In genomic region chr8:95330367-95330766, GRCm38 (mm10) we compare ENCODE assay signal across 8 mouse cellular contexts. TPM values are rescaled to one million over a fixed set of nuclear protein-coding genes. Genes with fewer than 3 reads are reported as not detected.
DNase-seq lines count a peak whose midpoint lies in the region; ATAC-seq and TF ChIP-seq lines count a peak whose summit lies in the region.

No protein-coding gene starts in this region.

- peaks cover 37% of the 10 kb centered on the region for H3K79me2 ChIP-seq in myocyte (ENCODE audit: control insufficient read depth, insufficient read depth)

- TF ChIP-seq POLR2A in myocyte (IDR thresholded peaks at IDR 0.05; ENCODE audit: insufficient read length, low read depth), result no peak

- H3K4me2 ChIP-seq in kidney, postnatal 0 days (ENCODE audit: low read length), result peak overlapping the region; percentile 86
- peak overlapping the region; percentile 80 for H3K4me2 ChIP-seq in embryonic facial prominence, embryonic 15.5 days (replicated peaks)
- H3K4me2 ChIP-seq in intestine, postnatal 0 days (replicated peaks; ENCODE audit: low read depth), result peak overlapping the region; percentile 84
- H3K4me2 ChIP-seq in myocyte (ENCODE audit: low read depth), result peak overlapping the region; percentile 88

- no peak overlapping the region for H3K27ac ChIP-seq in kidney, postnatal 0 days
- no peak overlapping the region for H3K27ac ChIP-seq in embryonic facial prominence, embryonic 15.5 days (replicated peaks)
- no peak overlapping the region for H3K27ac ChIP-seq in intestine, postnatal 0 days (ENCODE audit: low read depth, low read length)

- no peak for DNase-seq in kidney, postnatal 0 days (ENCODE audit: low spot score)
- no peak for DNase-seq in kidney, postnatal 25 days
- no peak for DNase-seq in ovary, postnatal 14 days (ENCODE audit: low spot score)
- DNase-seq in layer of hippocampus, adult 9-10 months (ENCODE audit: low spot score), result no peak
- no peak for DNase-seq in cerebellum, adult 11 months

- H3K4me1 ChIP-seq in kidney, postnatal 0 days (replicated peaks; ENCODE audit: insufficient read depth, low read length), result peaks cover 5% of the 10 kb centered on the region; the same call in 1 of the 2 replicates
- H3K4me1 ChIP-seq in embryonic facial prominence, embryonic 15.5 days, result peaks cover 28% of the 10 kb centered on the region
- 0 out of 2 replicates have a peak, but pooled peaks cover 8% of the 10 kb centered on the region for H3K4me1 ChIP-seq in intestine, postnatal 0 days (replicated peaks; ENCODE audit: control insufficient read depth, insufficient read depth, low read length)

- peaks cover 35% of the 10 kb centered on the region for H3K36me3 ChIP-seq in kidney, postnatal 0 days (ENCODE audit: insufficient read depth, low read length)
- H3K36me3 ChIP-seq in embryonic facial prominence, embryonic 15.5 days, result peaks cover 53% of the 10 kb centered on the region
- H3K36me3 ChIP-seq in intestine, postnatal 0 days (ENCODE audit: control insufficient read depth, insufficient read depth), result peaks cover 55% of the 10 kb centered on the region
- H3K36me3 ChIP-seq in myocyte (ENCODE audit: control insufficient read depth, insufficient read depth), result peaks cover 25% of the 10 kb centered on the region

- no peaks in the 10 kb centered on the region for H3K27me3 ChIP-seq in kidney, postnatal 0 days (ENCODE audit: insufficient read depth, low read length)
- H3K27me3 ChIP-seq in embryonic facial prominence, embryonic 15.5 days, result no peaks in the 10 kb centered on the region
- no peaks in the 10 kb centered on the region for H3K27me3 ChIP-seq in intestine, postnatal 0 days (replicated peaks; ENCODE audit: control insufficient read depth, insufficient read depth, low read length)
- H3K27me3 ChIP-seq in myocyte (ENCODE audit: control insufficient read depth, insufficient read depth, insufficient read length), result no peaks in the 10 kb centered on the region

- 90% methylated on average over 1 of the region's 1 CpGs for WGBS in kidney, postnatal 0 days
- WGBS in embryonic facial prominence, embryonic 15.5 days, result 44% methylated on average over 1 of the region's 1 CpGs
- 40% methylated on average over 1 of the region's 1 CpGs for WGBS in intestine, postnatal 0 days

- ATAC-seq in kidney, postnatal 0 days (replicated peaks; ENCODE audit: low FRiP score, low read depth), result no peak
- ATAC-seq in embryonic facial prominence, embryonic 15.5 days (ENCODE audit: insufficient number of reproducible peaks, low FRiP score, low TSS enrichment, low read depth), result no peak
- no peak for ATAC-seq in intestine, postnatal 0 days

- no peaks in the 10 kb centered on the region for H3K9me3 ChIP-seq in kidney, postnatal 0 days (replicated peaks; ENCODE audit: low read length)
- no peaks in the 10 kb centered on the region for H3K9me3 ChIP-seq in embryonic facial prominence, embryonic 15.5 days (replicated peaks)
- no peaks in the 10 kb centered on the region for H3K9me3 ChIP-seq in intestine, postnatal 0 days (ENCODE audit: control insufficient read depth)

- H3ac ChIP-seq in myocyte (ENCODE audit: control insufficient read depth, insufficient read length), result no peak overlapping the region

- no peak for TF ChIP-seq CTCF in kidney, postnatal 0 days (IDR thresholded peaks at IDR 0.05; ENCODE audit: low read depth)
- TF ChIP-seq CTCF in intestine, postnatal 0 days (IDR thresholded peaks at IDR 0.05; ENCODE audit: low read depth), result no peak

- peak overlapping the region; percentile 81 for H3K4me3 ChIP-seq in kidney, postnatal 0 days (replicated peaks; ENCODE audit: low read depth, low read length)
- H3K4me3 ChIP-seq in embryonic facial prominence, embryonic 15.5 days (replicated peaks), result peak overlapping the region; percentile 85
- H3K4me3 ChIP-seq in intestine, postnatal 0 days (ENCODE audit: low read depth, low read length), result peak overlapping the region; percentile 85
- peak overlapping the region; percentile 78 for H3K4me3 ChIP-seq in myocyte

- H3K9ac ChIP-seq in kidney, postnatal 0 days (ENCODE audit: low read depth, low read length), result peak overlapping the region; percentile 84
- H3K9ac ChIP-seq in embryonic facial prominence, embryonic 15.5 days, result peak overlapping the region; percentile 78
- H3K9ac ChIP-seq in intestine, postnatal 0 days (ENCODE audit: low read depth, low read length), result peak overlapping the region; percentile 78; the same call in 1 of the 2 replicates

TF ChIP-seq in myocyte, 11 proteins besides CTCF, POLR2A, EP300 and RAD21:
- no peak for TF ChIP-seq TCF12 (IDR thresholded peaks at IDR 0.05; ENCODE audit: insufficient read depth, poor library complexity, severe bottlenecking)
- TF ChIP-seq POLR2AphosphoS2 (IDR thresholded peaks at IDR 0.05; ENCODE audit: insufficient read length, low read depth), result no peak
- TF ChIP-seq REST (IDR thresholded peaks at IDR 0.05; ENCODE audit: insufficient read depth, insufficient read length), result no peak
- TF ChIP-seq E2F4 (IDR thresholded peaks at IDR 0.05; ENCODE audit: insufficient read depth), result no peak
- TF ChIP-seq SRF (IDR thresholded peaks at IDR 0.05; ENCODE audit: control insufficient read depth, insufficient read length, low read depth), result no peak
- TF ChIP-seq MYOG (IDR thresholded peaks at IDR 0.05; ENCODE audit: control insufficient read depth in 1 of 3, insufficient read depth in 1 of 3, insufficient read length in 2 of 3, low read depth in 2 of 3), result no peak
- TF ChIP-seq MYOD1 (IDR thresholded peaks at IDR 0.05; ENCODE audit: control insufficient read depth in 1 of 3, insufficient read length in 2 of 3, low read depth in 2 of 3), result no peak
- TF ChIP-seq USF1 (IDR thresholded peaks at IDR 0.05; ENCODE audit: low read depth), result no peak
- no peak for TF ChIP-seq TCF3 (IDR thresholded peaks at IDR 0.05; ENCODE audit: insufficient read length, low read depth)
- no peak for TF ChIP-seq CEBPB (IDR thresholded peaks at IDR 0.05; ENCODE audit: insufficient read depth, poor library complexity, severe bottlenecking)
- no peak for TF ChIP-seq MAX (IDR thresholded peaks at IDR 0.05; ENCODE audit: low read depth)

RNA-seq across cellular contexts. Expression of gene Zfp319, which starts 1.4 kb away (rescaled TPM):
- polyA plus RNA-seq in kidney, postnatal 0 days (2015; fragmentation: Nextera tagmentation; extraction: Ambion mirVana), result 6.3 and 6.6 TPM in 2 replicates
- 9.1 and 10.2 TPM in 2 replicates for polyA plus RNA-seq in embryonic facial prominence, embryonic 15.5 days (2015; fragmentation: Nextera tagmentation; extraction: Ambion mirVana)
- 2.2 and 2.3 TPM in 2 replicates for polyA plus RNA-seq in intestine, postnatal 0 days (2015; fragmentation: Nextera tagmentation; extraction: Ambion mirVana)
- polyA plus RNA-seq in myocyte (2012; fragmentation: generic; extraction: Trizol), result 7.4 TPM

RNA-seq across cellular contexts. Expression of gene Usb1, which starts 1.7 kb away (rescaled TPM):
- polyA plus RNA-seq in kidney, postnatal 0 days (2015; fragmentation: Nextera tagmentation; extraction: Ambion mirVana), result 42.9 and 45.6 TPM in 2 replicates
- polyA plus RNA-seq in embryonic facial prominence, embryonic 15.5 days (2015; fragmentation: Nextera tagmentation; extraction: Ambion mirVana), result 45.3 and 46.3 TPM in 2 replicates
- polyA plus RNA-seq in intestine, postnatal 0 days (2015; fragmentation: Nextera tagmentation; extraction: Ambion mirVana), result 22.3 and 25.6 TPM in 2 replicates
- 42.8 TPM for polyA plus RNA-seq in myocyte (2012; fragmentation: generic; extraction: Trizol)

RNA-seq across cellular contexts. Expression of gene Tepp, which starts 20.0 kb away (rescaled TPM):
- 0.30 TPM in 1 of 2 replicates, not detected in the other for polyA plus RNA-seq in kidney, postnatal 0 days (2015; fragmentation: Nextera tagmentation; extraction: Ambion mirVana)
- polyA plus RNA-seq in embryonic facial prominence, embryonic 15.5 days (2015; fragmentation: Nextera tagmentation; extraction: Ambion mirVana), result 0.39 and 0.51 TPM in 2 replicates
- polyA plus RNA-seq in intestine, postnatal 0 days (2015; fragmentation: Nextera tagmentation; extraction: Ambion mirVana), result 0.46 TPM in 1 of 2 replicates, not detected in the other
- not detected for polyA plus RNA-seq in myocyte (2012; fragmentation: generic; extraction: Trizol)

RNA-seq across cellular contexts. Expression of gene Mmp15, which starts 21.7 kb away (rescaled TPM):
- polyA plus RNA-seq in kidney, postnatal 0 days (2015; fragmentation: Nextera tagmentation; extraction: Ambion mirVana), result 5.0 and 5.8 TPM in 2 replicates
- polyA plus RNA-seq in embryonic facial prominence, embryonic 15.5 days (2015; fragmentation: Nextera tagmentation; extraction: Ambion mirVana), result 12.6 and 13.0 TPM in 2 replicates
- 9.9 and 11.9 TPM in 2 replicates for polyA plus RNA-seq in intestine, postnatal 0 days (2015; fragmentation: Nextera tagmentation; extraction: Ambion mirVana)
- polyA plus RNA-seq in myocyte (2012; fragmentation: generic; extraction: Trizol), result 45.1 TPM

RNA-seq across cellular contexts. Expression of gene Cngb1, which starts 24.0 kb away (rescaled TPM):
- 1.0 and 2.1 TPM in 2 replicates for polyA plus RNA-seq in kidney, postnatal 0 days (2015; fragmentation: Nextera tagmentation; extraction: Ambion mirVana)
- polyA plus RNA-seq in embryonic facial prominence, embryonic 15.5 days (2015; fragmentation: Nextera tagmentation; extraction: Ambion mirVana), result 0.80 and 0.94 TPM in 2 replicates
- 0.63 and 0.94 TPM in 2 replicates for polyA plus RNA-seq in intestine, postnatal 0 days (2015; fragmentation: Nextera tagmentation; extraction: Ambion mirVana)
- 0.07 TPM for polyA plus RNA-seq in myocyte (2012; fragmentation: generic; extraction: Trizol)
